Mouse (Mus musculus) neural tube, embryonic 14.5 days (tissue): ENCODE results near the gene Cdh12. TPM values are rescaled to one million over a fixed set of nuclear protein-coding genes. Genes with fewer than 3 reads are reported as not detected.
A peak's percentile ranks its signal among the peaks of the same experiment; 100 is the strongest.
"Not testable (repeated sequence)": the region's sequence is repeated elsewhere in the genome, so short reads cannot be mapped to it uniquely, and the experiment has no call there.

Source experiments
- ATAC-seq: fragments of 200-750 bp; cut with Nextera tagmentation; 2 replicates; pipeline ENCODE4 v1.8.0; 2017; ENCODE audit warnings: low read depth, mild to moderate bottlenecking, moderate TSS enrichment, moderate library complexity
- H3K27ac ChIP-seq: fragments of 300-500 bp; sonication (generic); 2 replicates; pipeline ENCODE4 v1.5.1; 2014; ENCODE audit warnings: low read depth, mild to moderate bottlenecking, control low read depth, low read length, moderate library complexity, mixed read lengths
- H3K27me3 ChIP-seq: fragments of 300-500 bp; sonication (generic); 2 replicates; pipeline ENCODE4 v1.6.1; 2014; ENCODE audit warnings: low read length; ENCODE audit not compliant: control insufficient read depth, insufficient read depth
- H3K36me3 ChIP-seq: fragments of 300-500 bp; sonication (generic); 2 replicates; pipeline ENCODE4 v1.6.1; 2014; ENCODE audit warnings: low read length, mixed read lengths; ENCODE audit not compliant: control insufficient read depth, insufficient read depth
- H3K4me1 ChIP-seq: fragments of 300-500 bp; sonication (generic); 2 replicates; pipeline ENCODE4 v1.6.1; 2014; ENCODE audit warnings: low read length; ENCODE audit not compliant: control insufficient read depth, insufficient read depth
- H3K4me2 ChIP-seq: fragments of 300-500 bp; sonication (generic); 2 replicates; pipeline ENCODE4 v1.6.1; 2014; ENCODE audit warnings: mild to moderate bottlenecking, low read depth, low read length, control low read depth
- H3K4me3 ChIP-seq: fragments of 300-500 bp; sonication (generic); 2 replicates; pipeline ENCODE4 v1.5.1; 2014; ENCODE audit warnings: low read depth, low read length, control low read depth, mixed read lengths
- H3K9ac ChIP-seq: fragments of 300-500 bp; sonication (generic); replicated peaks from 2 replicates; pipeline ENCODE4 v1.6.1; 2014; ENCODE audit warnings: low read depth, mild to moderate bottlenecking, control low read depth, low read length, mixed read lengths
- H3K9me3 ChIP-seq: fragments of 300-500 bp; sonication (generic); 2 replicates; pipeline ENCODE4 v1.6.1; 2016; ENCODE audit warnings: low read length; ENCODE audit not compliant: control insufficient read depth
- WGBS: fragments of 180-500 bp; shearing (Covaris S2); extraction: QIAGEN DNeasy Blood & Tissue Kit; methylation state at CpG from one replicate; pipeline ENCODE4 v1.1.7; 2014; 5-methylcytosine and 5-hydroxymethylcytosine counted together
- polyA plus RNA-seq: library from polyadenylated mRNA; unstranded; fragments of >200 nt; fragmentation: Nextera tagmentation; extraction: Ambion mirVana; gene quantifications from 2 replicates; pipeline ENCODE4 v1.2.1, GENCODE M21; 2014

The Cdh12 gene
- polyA plus RNA-seq, 1 experiment from 2014 or later, result 12.3 TPM

- H3K9me3 ChIP-seq, result no peaks in the 10 kb centered on the region
- no peak overlapping the region for H3K9ac ChIP-seq
- peak overlapping the region; percentile 32; the same call in 1 of the 2 replicates for H3K4me2 ChIP-seq
- ATAC-seq, result peak; percentile 75; the same call in 1 of the 2 replicates
- WGBS, result 19% methylated on average over 11 of the region's 11 CpGs
- no peaks in the 10 kb centered on the region for H3K36me3 ChIP-seq
- no peak overlapping the region for H3K27ac ChIP-seq
- no peak overlapping the region for H3K4me3 ChIP-seq
- no peaks in the 10 kb centered on the region for H3K4me1 ChIP-seq
- no peaks in the 10 kb centered on the region for H3K27me3 ChIP-seq
These were observed 660.2 kb downstream of the Cdh12 start for GRCm38 (mm10) chr15:21109009-21109841.

GRCm38 (mm10) chr15:21109889-21110500 is 660.9 kb downstream of the Cdh12 start:
- 49% methylated on average over 4 of the region's 4 CpGs for WGBS

GRCm38 (mm10) chr15:21110874-21111603 is 662.0 kb downstream of the Cdh12 start:
- Histone ChIP-seq H3K4me3 (peak overlapping the region; percentile 46), H3K4me1 (no peaks in the 10 kb centered on the region), H3K4me2 (peak overlapping the region; percentile 91), H3K36me3 (no peaks in the 10 kb centered on the region), H3K9ac (peak overlapping the region; percentile 53), H3K27ac (peak overlapping the region; percentile 12; the same call in 1 of the 2 replicates), H3K27me3 (no peaks in the 10 kb centered on the region), H3K9me3 (no peaks in the 10 kb centered on the region)
- WGBS, result 8% methylated on average over 23 of the region's 23 CpGs
- ATAC-seq, result peak; percentile 67

More at GRCm38 (mm10) chr15:21109889-21110500, 660.9 kb downstream of the Cdh12 start:
- H3K9me3 ChIP-seq, result no peaks in the 10 kb centered on the region
- no peak overlapping the region for H3K4me3 ChIP-seq
- no peaks in the 10 kb centered on the region for H3K27me3 ChIP-seq
- H3K4me1 ChIP-seq, result no peaks in the 10 kb centered on the region
- no peak overlapping the region for H3K9ac ChIP-seq
- H3K36me3 ChIP-seq, result no peaks in the 10 kb centered on the region
- ATAC-seq, result no peak
- H3K4me2 ChIP-seq, result peak overlapping the region; percentile 91; the same call in 1 of the 2 replicates
- no peak overlapping the region for H3K27ac ChIP-seq

GRCm38 (mm10) chr15:21114775-21115174 is 665.7 kb downstream of the Cdh12 start:
- not testable (repeated sequence) for H3K4me2 ChIP-seq, ATAC-seq, H3K4me3 ChIP-seq, H3K4me1 ChIP-seq, H3K9ac ChIP-seq, H3K27me3 ChIP-seq, H3K9me3 ChIP-seq, H3K36me3 ChIP-seq, H3K27ac ChIP-seq
- no CpG with 5 or more reads among the region's 2 CpGs for WGBS

GRCm38 (mm10) chr15:21130660-21131059 is 681.6 kb downstream of the Cdh12 start:
- no peak overlapping the region for H3K9ac ChIP-seq
- no peaks in the 10 kb centered on the region for H3K36me3 ChIP-seq
- H3K9me3 ChIP-seq, result no peaks in the 10 kb centered on the region
- H3K27ac ChIP-seq, result no peak overlapping the region
- H3K27me3 ChIP-seq, result no peaks in the 10 kb centered on the region
- no peak overlapping the region for H3K4me3 ChIP-seq
- H3K4me1 ChIP-seq, result no peaks in the 10 kb centered on the region
- ATAC-seq, result peak; percentile 85; the same call in 1 of the 2 replicates
- no peak overlapping the region for H3K4me2 ChIP-seq

GRCm38 (mm10) chr15:21132999-21133398 is 683.9 kb downstream of the Cdh12 start:
- Histone ChIP-seq H3K27me3 (no peaks in the 10 kb centered on the region), H3K36me3 (no peaks in the 10 kb centered on the region), H3K4me3 (no peak overlapping the region), H3K4me2 (no peak overlapping the region), H3K9ac (no peak overlapping the region), H3K27ac (no peak overlapping the region), H3K4me1 (no peaks in the 10 kb centered on the region), H3K9me3 (no peaks in the 10 kb centered on the region)
- ATAC-seq, result no peak

- no peaks in the 10 kb centered on the region for H3K4me1 ChIP-seq
- H3K9me3 ChIP-seq, result no peaks in the 10 kb centered on the region
- no peak overlapping the region for H3K27ac ChIP-seq
- H3K27me3 ChIP-seq, result no peaks in the 10 kb centered on the region
- H3K9ac ChIP-seq, result no peak overlapping the region
- no peak overlapping the region for H3K4me3 ChIP-seq
- H3K4me2 ChIP-seq, result no peak overlapping the region
- 31% methylated on average over 4 of the region's 4 CpGs for WGBS
- no peaks in the 10 kb centered on the region for H3K36me3 ChIP-seq
- ATAC-seq, result peak; percentile 46; the same call in 1 of the 2 replicates
These were observed 697.8 kb downstream of the Cdh12 start for GRCm38 (mm10) chr15:21146896-21147295.

GRCm38 (mm10) chr15:21153602-21154001 is 704.5 kb downstream of the Cdh12 start:
- Histone ChIP-seq H3K27me3 (no peaks in the 10 kb centered on the region), H3K36me3 (no peaks in the 10 kb centered on the region), H3K4me1 (no peaks in the 10 kb centered on the region), H3K4me2 (no peak overlapping the region), H3K9ac (no peak overlapping the region), H3K27ac (no peak overlapping the region), H3K9me3 (no peaks in the 10 kb centered on the region), H3K4me3 (no peak overlapping the region)
- 58% methylated on average over 3 of the region's 3 CpGs for WGBS
- no peak for ATAC-seq

GRCm38 (mm10) chr15:21179727-21180126 is 730.7 kb downstream of the Cdh12 start:
- no peaks in the 10 kb centered on the region for H3K27me3 ChIP-seq
- no peak for ATAC-seq
- H3K4me3 ChIP-seq, result no peak overlapping the region
- no peak overlapping the region for H3K27ac ChIP-seq
- WGBS, result 57% methylated on average over 5 of the region's 5 CpGs
- H3K4me1 ChIP-seq, result no peaks in the 10 kb centered on the region
- H3K9ac ChIP-seq, result no peak overlapping the region
- H3K9me3 ChIP-seq, result no peaks in the 10 kb centered on the region
- H3K4me2 ChIP-seq, result no peak overlapping the region
- no peaks in the 10 kb centered on the region for H3K36me3 ChIP-seq
